Mouse (Mus musculus): ENCODE results near the gene Clec4g. TPM values are rescaled to one million over a fixed set of nuclear protein-coding genes. Genes with fewer than 3 reads are reported as not detected.

The Clec4g gene
- polyA plus RNA-seq (2012; rRNA removed): 0.08 TPM in 1 of 2 replicates, not detected in the other

GRCm38 (mm10) chr8:3720551-3720950 is at the start of gene Clec4g:
TSS of gene Clec4g (minus strand) at chr8:3720651.

GRCm38 (mm10) chr8:3748761-3749160 is 28.3 kb upstream of the Clec4g start, which contains the start of gene Cd209a:
TSS of gene Cd209a (minus strand) at chr8:3748984.

GRCm38 (mm10) chr8:3694121-3694520 is 26.3 kb downstream of the Clec4g start, which contains the start of gene Fcer2a:
TSS of gene Fcer2a (minus strand) at chr8:3694175.

GRCm38 (mm10) chr8:3676131-3676992 is 44.1 kb downstream of the Clec4g start, which contains the start of gene Trappc5:
TSS of gene Trappc5 (plus strand) at chr8:3676299.

GRCm38 (mm10) chr8:3671980-3672491 is 48.4 kb downstream of the Clec4g start, which contains the start of gene Fcor:
TSS of gene Fcor (minus strand) at chr8:3672362.

GRCm38 (mm10) chr8:3665507-3665906 is 54.9 kb downstream of the Clec4g start, which contains the start of gene Mcemp1:
TSS of gene Mcemp1 (plus strand) at chr8:3665754.

Other genes starting within 250 kb of the Clec4g start
- gene Tex45, start 249.8 kb downstream of the Clec4g start, polyA plus RNA-seq (2012; rRNA removed): 0.04 and 0.67 TPM in 2 replicates
- 25.1 and 33.9 TPM in 2 replicates for gene Zfp358, start 227.5 kb downstream of the Clec4g start, polyA plus RNA-seq (2012; rRNA removed)
- gene Mcoln1, start 220.2 kb downstream of the Clec4g start, polyA plus RNA-seq (2012; rRNA removed): 245 and 262 TPM in 2 replicates
- gene Pnpla6, start 205.3 kb downstream of the Clec4g start, polyA plus RNA-seq (2012; rRNA removed): 24.4 and 27.9 TPM in 2 replicates
- 0.10 TPM in 1 of 2 replicates, not detected in the other for gene C330021F23Rik, start 152.7 kb downstream of the Clec4g start, polyA plus RNA-seq (2012; rRNA removed)
- 68.5 and 86.0 TPM in 2 replicates for gene Camsap3, start 133.4 kb downstream of the Clec4g start, polyA plus RNA-seq (2012; rRNA removed)
- 19.5 and 20.3 TPM in 2 replicates for gene Xab2, start 99.3 kb downstream of the Clec4g start, polyA plus RNA-seq (2012; rRNA removed)
- 2.4 and 3.1 TPM in 2 replicates for gene Pet100, start 99.1 kb downstream of the Clec4g start, polyA plus RNA-seq (2012; rRNA removed)
- gene Pcp2, start 95.1 kb downstream of the Clec4g start, polyA plus RNA-seq (2012; rRNA removed): not detected in 2 replicates
- gene Stxbp2, start 89.7 kb downstream of the Clec4g start, polyA plus RNA-seq (2012; rRNA removed): 140 and 167 TPM in 2 replicates
- 0.47 and 2.3 TPM in 2 replicates for gene Retn, start 64.9 kb downstream of the Clec4g start, polyA plus RNA-seq (2012; rRNA removed)
- not detected in 2 replicates for gene Mcemp1, start 54.9 kb downstream of the Clec4g start, polyA plus RNA-seq (2012; rRNA removed)
- 0.49 and 1.4 TPM in 2 replicates for gene Fcor, start 48.3 kb downstream of the Clec4g start, polyA plus RNA-seq (2012; rRNA removed)
- 14.4 and 24.6 TPM in 2 replicates for gene Trappc5, start 44.4 kb downstream of the Clec4g start, polyA plus RNA-seq (2012; rRNA removed)
- 0.03 and 0.15 TPM in 2 replicates for gene Fcer2a, start 26.5 kb downstream of the Clec4g start, polyA plus RNA-seq (2012; rRNA removed)
- 0.23 TPM in 1 of 2 replicates, not detected in the other for gene Cd209a, start 28.3 kb upstream of the Clec4g start, polyA plus RNA-seq (2012; rRNA removed)
- 0.03 TPM in 2 replicates for gene Cd209e, start 133.7 kb upstream of the Clec4g start, polyA plus RNA-seq (2012; rRNA removed)
- 0.11 and 0.37 TPM in 2 replicates for gene Cd209d, start 157.9 kb upstream of the Clec4g start, polyA plus RNA-seq (2012; rRNA removed)
- 0.10 TPM in 1 of 2 replicates, not detected in the other for gene Cd209b, start 206.2 kb upstream of the Clec4g start, polyA plus RNA-seq (2012; rRNA removed)
- gene Cd209c, start 234.1 kb upstream of the Clec4g start, polyA plus RNA-seq (2012; rRNA removed): 0.05 TPM in 1 of 2 replicates, not detected in the other